Mouse (Mus musculus): ENCODE results near the gene Foxp3.

The Foxp3 gene

DNA sequence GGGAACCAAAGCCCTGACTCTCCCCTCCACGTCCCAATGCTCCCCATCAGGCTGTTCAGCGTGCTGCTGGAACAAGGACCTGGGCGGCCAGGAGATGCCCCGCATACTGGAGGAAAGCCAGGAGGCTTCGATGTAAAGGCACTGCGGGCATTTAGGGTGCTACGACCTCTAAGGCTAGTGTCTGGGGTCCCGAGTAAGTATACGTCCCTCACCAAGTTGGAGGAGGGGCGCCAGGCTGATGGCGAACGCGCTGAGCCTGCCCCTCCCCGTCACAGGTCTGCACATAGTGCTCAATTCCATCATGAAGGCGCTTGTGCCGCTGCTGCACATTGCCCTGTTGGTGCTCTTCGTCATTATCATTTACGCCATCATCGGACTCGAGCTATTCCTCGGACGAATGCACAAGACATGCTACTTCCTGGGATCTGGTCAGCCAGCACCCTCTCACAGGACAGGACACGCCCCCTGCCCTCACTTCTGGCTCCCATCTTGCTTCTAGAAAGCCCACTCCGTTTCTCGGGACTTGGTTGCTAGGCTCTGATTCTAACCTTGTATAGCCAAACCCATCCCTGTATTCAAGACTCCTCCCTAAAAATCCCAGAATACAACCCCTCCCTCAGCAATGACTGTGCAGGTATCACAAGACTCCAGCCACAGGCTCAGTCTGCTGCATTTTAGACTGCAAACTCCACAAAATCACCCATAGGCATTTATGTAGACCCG, 37.3 kb downstream of the Foxp3 start:
- DNase-seq (ENCODE audit: low read depth, low spot score) = no peak

DNA sequence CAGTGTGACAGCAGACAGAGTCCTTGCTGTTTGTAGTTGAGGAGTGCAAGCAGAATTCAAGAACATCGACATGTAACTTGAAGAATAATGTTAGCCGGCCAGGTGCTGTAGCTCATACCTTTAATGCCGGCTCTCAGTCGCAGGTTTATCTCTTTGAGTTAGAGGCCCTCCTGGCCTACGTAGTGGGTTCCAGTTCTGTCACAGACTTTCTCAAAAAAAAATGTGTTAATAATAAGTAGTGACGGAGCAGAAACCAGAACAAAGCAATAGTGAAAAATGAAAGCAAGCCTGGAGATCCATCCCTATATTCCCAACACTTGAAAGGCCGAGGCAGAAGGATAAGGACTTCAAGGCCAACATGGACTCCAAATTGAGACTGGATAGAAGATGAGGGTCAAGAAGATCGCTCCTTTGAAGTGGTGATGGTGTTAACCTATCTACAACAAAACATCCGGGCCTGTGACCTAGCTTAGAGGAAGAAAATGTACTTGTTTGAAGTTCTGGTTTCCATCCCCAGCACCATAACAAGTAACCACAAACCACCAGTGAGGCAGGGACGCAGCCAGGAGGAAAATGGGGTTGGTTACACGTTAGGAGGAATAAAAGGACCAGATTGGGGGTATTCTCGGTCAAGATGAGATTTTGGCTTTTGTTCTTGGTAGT, 44.6 kb downstream of the Foxp3 start:
- no peak for DNase-seq (ENCODE audit: low read depth, low spot score)

DNA sequence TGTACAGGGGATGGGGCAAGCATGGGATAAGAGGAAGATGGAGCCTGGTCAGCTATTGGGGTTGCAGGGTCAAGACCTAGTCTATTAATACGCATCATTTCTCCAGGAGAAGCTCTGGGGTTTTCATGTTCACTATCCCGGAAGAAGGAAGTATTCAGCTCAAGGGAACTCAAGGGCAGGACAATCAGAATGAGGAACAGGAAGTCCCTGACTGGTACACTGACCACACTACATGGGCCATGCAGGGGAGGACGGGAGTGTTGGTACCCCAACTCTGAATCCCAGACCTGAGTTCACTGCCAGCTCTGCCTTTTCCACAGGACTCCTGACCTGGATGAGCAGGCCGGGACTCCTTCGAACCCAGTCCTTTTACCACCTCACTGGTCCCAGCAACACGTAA, 59.1 kb downstream of the Foxp3 start:
- no peak for DNase-seq (ENCODE audit: low read depth, low spot score)

DNA sequence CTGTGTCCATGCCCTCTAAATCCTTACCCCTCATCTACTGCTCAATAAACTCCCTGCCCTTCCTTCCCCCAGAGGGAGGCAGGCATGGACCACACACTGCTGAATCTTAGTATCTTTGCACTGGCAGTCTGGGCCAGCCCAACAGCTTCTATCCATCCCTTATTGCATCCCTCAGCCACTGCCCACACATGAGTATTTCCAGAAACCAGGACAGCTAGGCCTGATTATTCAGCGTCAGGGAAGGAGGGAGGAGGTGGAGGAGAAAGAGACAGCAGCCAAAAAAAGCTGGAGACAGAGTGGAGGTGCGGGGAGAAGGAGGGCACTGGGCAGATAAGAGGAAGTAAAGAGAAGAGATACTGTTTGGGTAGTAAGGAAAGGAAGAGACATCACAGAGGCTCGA, 61.7 kb downstream of the Foxp3 start:
- DNase-seq (ENCODE audit: low read depth, low spot score) = no peak

DNA sequence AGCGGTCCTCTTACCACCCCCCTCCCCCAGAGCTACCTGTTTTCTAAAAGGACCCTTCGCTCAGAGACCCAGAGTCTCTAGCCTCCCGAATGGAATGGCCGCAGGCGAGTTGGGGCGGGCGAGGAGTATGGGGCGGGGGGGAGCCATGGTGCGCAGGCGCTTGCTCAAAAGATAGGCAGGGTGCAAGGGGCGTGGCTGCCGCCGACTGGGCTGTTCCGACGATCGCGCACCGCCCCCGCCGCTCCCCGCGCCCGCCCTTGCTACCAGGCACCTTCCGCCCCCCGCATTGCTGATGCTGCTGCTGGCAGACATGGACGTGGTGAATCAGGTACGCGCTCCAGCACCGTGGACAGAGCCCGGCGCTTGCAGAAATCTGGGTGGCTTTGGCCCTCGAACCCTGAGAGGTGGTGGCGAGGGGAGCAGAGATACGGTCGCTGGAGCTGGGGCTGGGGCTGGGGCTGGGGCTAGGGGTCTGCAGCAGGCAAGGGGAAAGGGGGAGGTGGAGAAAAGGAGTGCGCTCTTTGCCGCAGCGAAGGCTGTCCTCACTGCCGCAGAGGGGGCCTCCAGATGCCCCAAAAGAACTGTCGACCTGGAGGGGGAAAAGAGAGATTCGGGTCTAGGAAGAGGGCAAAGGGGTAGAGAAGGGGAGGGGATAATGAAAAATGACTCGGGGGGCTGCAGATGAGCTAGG, 65.1 kb downstream of the Foxp3 start, which contains the start of gene Syp:
Syp (plus strand) TSS at position 71 of the 691 bp plus-strand sequence.
- peak; percentile 77 for DNase-seq (ENCODE audit: low read depth, low spot score)

DNA sequence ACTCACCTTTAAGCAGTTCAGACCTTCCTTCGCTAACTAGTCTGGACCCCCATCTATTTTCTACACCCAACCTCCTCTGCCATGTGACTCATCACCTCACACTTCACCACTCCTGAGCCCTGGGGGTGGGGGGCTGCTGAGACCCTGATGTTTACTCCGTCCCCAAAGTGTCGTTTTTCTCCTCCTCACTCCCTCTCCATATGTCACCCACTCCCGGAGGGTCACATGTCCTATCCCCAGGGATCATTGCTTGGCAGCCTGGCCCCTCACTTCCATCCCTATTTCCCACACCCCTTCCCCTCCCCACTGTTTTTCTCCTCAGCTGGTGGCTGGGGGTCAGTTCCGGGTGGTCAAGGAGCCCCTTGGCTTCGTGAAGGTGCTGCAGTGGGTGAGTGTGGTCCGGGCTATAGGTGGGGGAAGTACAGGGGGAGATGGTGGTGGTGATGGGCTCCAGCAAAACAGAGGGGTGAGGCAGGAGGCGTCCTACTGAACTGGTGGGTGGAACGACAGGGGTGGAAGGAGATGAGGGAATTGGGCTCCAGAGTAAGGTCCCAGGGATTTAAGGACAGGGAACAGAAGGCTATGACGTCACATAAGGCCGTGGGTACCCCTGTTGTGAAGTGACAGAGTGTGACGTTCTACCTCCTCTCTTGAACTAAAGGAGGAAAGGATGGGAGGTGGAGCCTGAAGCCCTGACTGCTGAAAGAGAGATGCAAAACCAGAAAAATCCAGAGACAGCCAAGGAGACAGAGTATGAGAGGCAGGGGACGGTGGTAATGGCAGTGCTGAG, 66.3 kb downstream of the Foxp3 start:
- no peak for DNase-seq (ENCODE audit: low read depth, low spot score)

DNA sequence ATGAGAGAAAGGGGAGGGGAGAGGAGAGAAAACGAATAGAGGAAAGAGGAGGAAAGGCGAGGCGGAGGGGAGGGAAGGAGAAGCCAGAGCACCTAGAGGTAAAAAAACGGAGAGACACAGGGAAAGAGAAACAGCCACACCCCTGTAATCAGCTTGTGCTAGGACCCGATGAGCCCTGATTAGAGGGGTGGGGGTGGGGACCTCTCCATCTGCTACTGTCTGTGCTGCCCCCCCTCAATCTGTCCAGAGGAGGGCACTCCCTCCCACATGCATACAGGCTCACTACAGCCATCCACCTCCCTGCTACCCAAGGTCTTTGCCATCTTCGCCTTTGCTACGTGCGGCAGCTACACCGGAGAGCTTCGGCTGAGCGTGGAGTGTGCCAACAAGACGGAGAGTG, 67.3 kb downstream of the Foxp3 start:
- no peak for DNase-seq (ENCODE audit: low read depth, low spot score)
